ENCODE assay signal across 8 mouse cellular contexts in genomic region chr14:31604916-31605315, GRCm38 (mm10). TPM values are rescaled to one million over a fixed set of nuclear protein-coding genes. Genes with fewer than 3 reads are reported as not detected.
DNase-seq lines count a peak whose midpoint lies in the region; ATAC-seq and TF ChIP-seq lines count a peak whose summit lies in the region.

No protein-coding gene starts in this region.

- no peak for ATAC-seq in lung, postnatal 0 days
- ATAC-seq in erythroblast, adult 5-6 weeks (replicated peaks; ENCODE audit: low FRiP score, poor library complexity, severe bottlenecking): 0 out of 2 replicates have a peak, but pooled peaks have one; percentile 37
- no peak for ATAC-seq in hindbrain, embryonic 11.5 days (ENCODE audit: low FRiP score)

- no peak overlapping the region for H3K27ac ChIP-seq in lung, postnatal 0 days (ENCODE audit: low read length)
- H3K27ac ChIP-seq in hindbrain, embryonic 11.5 days (ENCODE audit: low read depth, low read length): no peak overlapping the region

- peak; percentile 22 to 29 for DNase-seq in cerebellum, adult 18-20 months
- DNase-seq in cerebellum, adult 11-12 months: no peak
- peak; percentile 52 for DNase-seq in lung, postnatal 0 days (ENCODE audit: low spot score)
- DNase-seq in lung, adult 18-20 months: no peak
- DNase-seq in thymus, postnatal 0 days (ENCODE audit: low spot score): peak; percentile 43
- no peak for DNase-seq in gastrocnemius, postnatal 10 days
- no peak for DNase-seq in hindbrain, embryonic 11.5 days (ENCODE audit: low spot score)

- peak; percentile 56 for TF ChIP-seq CTCF in lung, postnatal 0 days (IDR thresholded peaks at IDR 0.05)

- H3K27me3 ChIP-seq in lung, postnatal 0 days (replicated peaks; ENCODE audit: insufficient read depth, low read length): no peaks in the 10 kb centered on the region
- H3K27me3 ChIP-seq in hindbrain, embryonic 11.5 days (ENCODE audit: control insufficient read depth, insufficient read depth, low read length): no peaks in the 10 kb centered on the region

- no peaks in the 10 kb centered on the region for H3K4me1 ChIP-seq in lung, postnatal 0 days (ENCODE audit: insufficient read depth, low read depth, low read length)
- H3K4me1 ChIP-seq in hindbrain, embryonic 11.5 days (replicated peaks; ENCODE audit: control insufficient read depth, insufficient read depth, low read length): no peaks in the 10 kb centered on the region

- 70% methylated on average over 5 of the region's 5 CpGs for WGBS in lung, postnatal 0 days
- 85% methylated on average over 5 of the region's 5 CpGs for WGBS in hindbrain, embryonic 11.5 days

- H3K36me3 ChIP-seq in lung, postnatal 0 days (ENCODE audit: insufficient read depth, low read length): no peaks in the 10 kb centered on the region
- no peaks in the 10 kb centered on the region for H3K36me3 ChIP-seq in hindbrain, embryonic 11.5 days (ENCODE audit: control insufficient read depth, insufficient read depth, low read length)

- H3K9me3 ChIP-seq in lung, postnatal 0 days (ENCODE audit: low read length): no peaks in the 10 kb centered on the region
- no peaks in the 10 kb centered on the region for H3K9me3 ChIP-seq in hindbrain, embryonic 11.5 days (ENCODE audit: control insufficient read depth, low read length)

- no peak overlapping the region for H3K4me2 ChIP-seq in lung, postnatal 0 days (replicated peaks; ENCODE audit: low read depth, low read length)
- no peak overlapping the region for H3K4me2 ChIP-seq in hindbrain, embryonic 11.5 days (replicated peaks; ENCODE audit: low read depth, low read length)

- no peak overlapping the region for H3K4me3 ChIP-seq in lung, postnatal 0 days (ENCODE audit: low read depth, low read length)
- no peak overlapping the region for H3K4me3 ChIP-seq in hindbrain, embryonic 11.5 days (ENCODE audit: low read depth, low read length)

- no peak for TF ChIP-seq EP300 in lung, postnatal 0 days (IDR thresholded peaks at IDR 0.05)

- no peak overlapping the region for H3K9ac ChIP-seq in lung, postnatal 0 days (replicated peaks; ENCODE audit: low read depth)
- no peak overlapping the region for H3K9ac ChIP-seq in hindbrain, embryonic 11.5 days (ENCODE audit: low read depth, low read length)

RNA-seq across cellular contexts. Expression of gene Colq, which starts 13.8 kb away (rescaled TPM):
- polyA plus RNA-seq in lung, postnatal 0 days (2015; fragmentation: Nextera tagmentation; extraction: Ambion mirVana): 1.1 and 1.4 TPM in 2 replicates
- not detected in 2 replicates for total RNA-seq in erythroblast, adult 5-6 weeks (2015; ENCODE audit: low replicate concordance)
- 0.42 TPM in 1 of 2 replicates, not detected in the other for total RNA-seq in erythroblast, adult 5-6 weeks (2017; ENCODE audit: low replicate concordance)
- polyA plus RNA-seq in thymus, postnatal 0 days (2015; fragmentation: Nextera tagmentation; extraction: Ambion mirVana): 91.4 and 93.9 TPM in 2 replicates
- total RNA-seq in gastrocnemius, postnatal 10 days (2021): 10 to 100 TPM in 1 of 2 experiments, 1 to 10 TPM in 1; 8.9 to 10.2 TPM
- 0.27 TPM in 1 of 2 replicates, not detected in the other for polyA plus RNA-seq in hindbrain, embryonic 11.5 days (2014; fragmentation: Nextera tagmentation; extraction: Ambion mirVana)

RNA-seq across cellular contexts. Expression of gene Gm49387, which starts 35.8 kb away (rescaled TPM):
- 1.7 and 1.9 TPM in 2 replicates for polyA plus RNA-seq in lung, postnatal 0 days (2015; fragmentation: Nextera tagmentation; extraction: Ambion mirVana)
- 2.7 TPM in 1 of 2 replicates, not detected in the other for total RNA-seq in erythroblast, adult 5-6 weeks (2015; ENCODE audit: low replicate concordance)
- total RNA-seq in erythroblast, adult 5-6 weeks (2017; ENCODE audit: low replicate concordance): not detected in 2 replicates
- polyA plus RNA-seq in thymus, postnatal 0 days (2015; fragmentation: Nextera tagmentation; extraction: Ambion mirVana): 2.6 and 3.2 TPM in 2 replicates
- under 1 TPM in 1 of 2 experiments, not detected in 1; 0.56 TPM for total RNA-seq in gastrocnemius, postnatal 10 days (2021)
- polyA plus RNA-seq in hindbrain, embryonic 11.5 days (2014; fragmentation: Nextera tagmentation; extraction: Ambion mirVana): 0.42 and 1.1 TPM in 2 replicates

RNA-seq across cellular contexts. Expression of gene Btd, which starts 35.9 kb away (rescaled TPM):
- polyA plus RNA-seq in lung, postnatal 0 days (2015; fragmentation: Nextera tagmentation; extraction: Ambion mirVana): 27.8 and 28.2 TPM in 2 replicates
- total RNA-seq in erythroblast, adult 5-6 weeks (2015; ENCODE audit: low replicate concordance): 5.6 and 18.3 TPM in 2 replicates
- total RNA-seq in erythroblast, adult 5-6 weeks (2017; ENCODE audit: low replicate concordance): 4.5 and 5.3 TPM in 2 replicates
- 21.2 and 23.2 TPM in 2 replicates for polyA plus RNA-seq in thymus, postnatal 0 days (2015; fragmentation: Nextera tagmentation; extraction: Ambion mirVana)
- 10 to 100 TPM; 11.0 to 11.1 TPM for total RNA-seq in gastrocnemius, postnatal 10 days (2021)
- polyA plus RNA-seq in hindbrain, embryonic 11.5 days (2014; fragmentation: Nextera tagmentation; extraction: Ambion mirVana): 17.5 and 18.4 TPM in 2 replicates

RNA-seq across cellular contexts. Expression of gene Hacl1, which starts 36.2 kb away (rescaled TPM):
- polyA plus RNA-seq in lung, postnatal 0 days (2015; fragmentation: Nextera tagmentation; extraction: Ambion mirVana): 13.2 and 13.5 TPM in 2 replicates
- 0.58 and 11.5 TPM in 2 replicates for total RNA-seq in erythroblast, adult 5-6 weeks (2015; ENCODE audit: low replicate concordance)
- 11.2 and 18.7 TPM in 2 replicates for total RNA-seq in erythroblast, adult 5-6 weeks (2017; ENCODE audit: low replicate concordance)
- 19.6 and 31.3 TPM in 2 replicates for polyA plus RNA-seq in thymus, postnatal 0 days (2015; fragmentation: Nextera tagmentation; extraction: Ambion mirVana)
- total RNA-seq in gastrocnemius, postnatal 10 days (2021): 10 to 100 TPM; 10.9 to 12.3 TPM
- 9.4 and 12.3 TPM in 2 replicates for polyA plus RNA-seq in hindbrain, embryonic 11.5 days (2014; fragmentation: Nextera tagmentation; extraction: Ambion mirVana)

Comparison
In these comparisons a context has a peak if more than half of its experiments do, and no peak if none do; other contexts are left out.
1. DNase-seq: peak in cerebellum, adult 18-20 months (2 of 2), lung, postnatal 0 days (single experiment) and thymus, postnatal 0 days (single experiment); none in cerebellum, adult 11-12 months (single experiment), lung, adult 18-20 months (0 of 2), gastrocnemius, postnatal 10 days (single experiment) and hindbrain, embryonic 11.5 days (single experiment).
2. RNA of gene Colq, which starts 13.8 kb away (polyA plus RNA-seq): 91.4 to 93.9 TPM in thymus, postnatal 0 days; 1.1 to 1.4 TPM in lung, postnatal 0 days and 0.27 TPM in hindbrain, embryonic 11.5 days; every median in the first group is over 10 times any median in the second.